Mouse (Mus musculus): ENCODE measurements at regions not wholly inside any gene's neighbourhood (a gene's known extent, or its start where the extent isn't known, plus 50 kb on each side); places are given as distances from the start of the nearest gene placed in this dataset.

DNA sequence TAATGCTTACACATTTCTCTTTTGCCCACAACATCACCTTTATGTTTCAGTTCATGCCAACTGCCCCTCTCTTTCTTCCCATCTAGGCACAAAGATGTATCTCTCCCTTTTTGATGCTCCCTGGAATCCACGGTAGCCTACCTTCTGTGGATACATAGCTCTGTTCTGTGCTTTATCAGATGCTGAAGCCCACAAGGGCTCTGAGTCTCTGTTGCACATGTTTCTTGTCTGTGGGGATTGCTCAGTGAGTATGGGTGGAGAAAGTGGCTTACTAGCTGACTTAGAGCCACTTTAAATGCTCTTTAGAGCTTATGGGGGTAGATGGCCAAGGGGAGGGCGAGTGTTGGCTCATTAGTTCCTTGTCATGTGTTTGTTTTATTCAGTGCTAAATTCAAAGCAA is 289.9 kb upstream of the Fam92a start:
- Histone ChIP-seq H3K9ac (replicated peaks) (no peak overlapping the region), H3K36me3 (no peaks in the 10 kb centered on the region), H3K4me1 (replicated peaks) (peaks cover 7% of the 10 kb centered on the region; the same call in 1 of the 2 replicates), H3K9me3 (no peaks in the 10 kb centered on the region), H3K27ac (no peak overlapping the region), H3K4me3 (replicated peaks) (no peak overlapping the region), H3K27me3 (no peaks in the 10 kb centered on the region), H3K4me2 (replicated peaks) (no peak overlapping the region)
- no peak for ATAC-seq
- WGBS: 83% methylated on average over 2 of the region's 2 CpGs

DNA sequence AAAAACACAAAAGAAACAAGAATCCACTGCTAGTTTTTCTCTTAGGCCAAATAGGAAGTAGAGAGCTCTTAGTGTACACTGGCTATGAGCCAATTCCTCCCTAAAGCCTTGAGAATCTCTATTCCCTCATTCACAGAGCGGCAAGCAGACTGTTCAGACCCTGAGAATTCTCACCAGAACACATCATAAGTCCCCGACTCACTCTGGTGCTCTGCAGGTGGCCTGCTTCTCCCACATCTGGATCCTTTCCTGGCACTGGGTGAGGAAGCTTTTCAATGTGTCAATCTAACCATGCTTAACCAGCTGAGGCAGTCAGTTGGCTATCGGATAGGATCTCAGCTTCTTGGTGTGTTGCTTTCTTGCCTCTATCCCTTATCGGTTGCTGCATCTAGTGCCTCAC is 289.4 kb upstream of the Fam92a start:
- no peaks in the 10 kb centered on the region for H3K36me3 ChIP-seq
- H3K27ac ChIP-seq: no peak overlapping the region
- no peak for ATAC-seq
- H3K9me3 ChIP-seq: no peaks in the 10 kb centered on the region
- WGBS: 70% methylated on average over 4 of the region's 4 CpGs
- H3K27me3 ChIP-seq: no peaks in the 10 kb centered on the region
- peaks cover 7% of the 10 kb centered on the region; the same call in 1 of the 2 replicates for H3K4me1 ChIP-seq (replicated peaks)
- no peak overlapping the region for H3K4me3 ChIP-seq (replicated peaks)
- H3K4me2 ChIP-seq (replicated peaks): no peak overlapping the region
- no peak overlapping the region for H3K9ac ChIP-seq (replicated peaks)

DNA sequence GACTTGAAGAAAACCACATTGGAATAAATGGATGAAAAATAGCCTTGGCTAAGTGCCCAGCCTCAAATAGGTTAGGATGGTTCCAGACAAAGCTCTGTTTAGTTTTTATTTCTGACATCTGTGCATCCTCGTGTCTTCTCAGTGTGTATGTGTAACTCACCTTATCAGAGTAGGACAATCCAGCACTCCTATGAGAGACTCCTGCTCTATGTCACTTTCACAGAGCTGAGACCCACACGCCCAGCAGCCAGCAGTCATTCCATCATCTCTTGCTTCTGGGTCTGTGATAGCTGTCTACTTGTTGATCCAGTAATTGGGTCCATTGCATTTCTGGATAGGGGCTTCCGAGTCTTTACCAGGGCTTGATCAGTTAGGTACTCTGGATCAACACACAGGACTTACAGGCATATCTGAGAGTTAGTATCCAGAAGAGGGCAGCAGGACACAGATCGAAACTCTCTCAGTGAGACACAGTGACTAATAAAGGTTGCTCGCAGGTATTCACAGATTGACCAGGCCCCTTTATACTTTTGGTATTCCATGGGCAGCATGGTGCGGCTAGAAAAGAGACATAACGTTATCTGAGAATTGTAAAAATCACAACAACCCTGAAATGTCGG is 286.3 kb upstream of the Fam92a start:
- no peaks in the 10 kb centered on the region for H3K36me3 ChIP-seq
- 81% methylated on average over 8 of the region's 8 CpGs for WGBS
- no peak overlapping the region for H3K27ac ChIP-seq
- H3K9me3 ChIP-seq: no peaks in the 10 kb centered on the region
- H3K9ac ChIP-seq (replicated peaks): no peak overlapping the region
- no peak for ATAC-seq
- peaks cover 7% of the 10 kb centered on the region; the same call in 1 of the 2 replicates for H3K4me1 ChIP-seq (replicated peaks)
- H3K27me3 ChIP-seq: no peaks in the 10 kb centered on the region
- no peak overlapping the region for H3K4me3 ChIP-seq (replicated peaks)
- H3K4me2 ChIP-seq (replicated peaks): no peak overlapping the region

DNA sequence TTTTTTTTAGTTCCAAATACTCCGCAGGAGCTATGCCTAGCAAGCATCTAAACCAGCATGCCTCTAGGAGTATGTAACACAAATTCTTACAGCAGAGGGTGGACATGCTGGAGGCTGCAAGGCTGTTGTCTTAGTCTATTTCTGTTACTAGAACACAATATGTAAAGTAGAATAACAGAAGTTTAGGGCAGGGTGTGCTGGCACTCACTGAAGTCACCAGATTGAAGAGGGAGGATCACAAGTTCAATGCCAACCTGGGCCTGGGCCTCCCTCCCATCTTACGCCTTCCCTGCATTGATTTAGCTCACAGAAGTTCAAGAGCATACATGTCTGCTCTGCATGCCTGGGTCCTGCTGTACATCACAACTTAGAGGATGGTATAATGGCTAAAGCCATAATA is 280.3 kb upstream of the Fam92a start:
- WGBS: 96% methylated on average over 2 of the region's 2 CpGs
- ATAC-seq: no peak
- no peaks in the 10 kb centered on the region for H3K4me1 ChIP-seq (replicated peaks)
- H3K4me2 ChIP-seq (replicated peaks): no peak overlapping the region
- no peaks in the 10 kb centered on the region for H3K36me3 ChIP-seq
- H3K27me3 ChIP-seq: no peaks in the 10 kb centered on the region
- H3K27ac ChIP-seq: no peak overlapping the region
- H3K4me3 ChIP-seq (replicated peaks): no peak overlapping the region
- H3K9ac ChIP-seq (replicated peaks): no peak overlapping the region
- no peaks in the 10 kb centered on the region for H3K9me3 ChIP-seq

DNA sequence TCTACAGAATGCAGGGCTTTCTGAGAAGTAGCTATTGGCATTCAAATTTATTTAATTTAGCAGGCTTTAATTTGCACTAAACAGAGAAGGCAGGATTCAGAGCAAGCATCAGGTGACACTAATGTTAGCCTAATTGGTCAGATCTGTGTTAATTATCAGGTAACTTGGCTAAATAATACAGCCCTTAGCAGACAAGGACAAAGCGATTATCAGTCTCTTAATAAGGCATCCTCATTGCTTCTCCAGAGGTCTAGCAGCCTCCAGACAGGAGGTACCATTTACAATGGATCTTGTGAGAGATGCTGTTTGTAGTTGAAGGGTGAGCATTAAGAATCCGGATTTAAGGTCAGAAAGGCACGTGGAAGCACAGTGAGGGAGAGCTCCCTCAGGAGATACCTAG is 253.7 kb upstream of the Fam92a start:
- H3K27me3 ChIP-seq: no peaks in the 10 kb centered on the region
- no peaks in the 10 kb centered on the region for H3K36me3 ChIP-seq
- no peak overlapping the region for H3K9ac ChIP-seq (replicated peaks)
- H3K4me3 ChIP-seq (replicated peaks): no peak overlapping the region
- 36% methylated on average over 3 of the region's 3 CpGs for WGBS
- H3K27ac ChIP-seq: no peak overlapping the region
- H3K4me1 ChIP-seq (replicated peaks): 0 out of 2 replicates have a peak, but pooled peaks cover 9% of the 10 kb centered on the region
- no peak overlapping the region for H3K4me2 ChIP-seq (replicated peaks)
- no peak for ATAC-seq
- no peaks in the 10 kb centered on the region for H3K9me3 ChIP-seq

DNA sequence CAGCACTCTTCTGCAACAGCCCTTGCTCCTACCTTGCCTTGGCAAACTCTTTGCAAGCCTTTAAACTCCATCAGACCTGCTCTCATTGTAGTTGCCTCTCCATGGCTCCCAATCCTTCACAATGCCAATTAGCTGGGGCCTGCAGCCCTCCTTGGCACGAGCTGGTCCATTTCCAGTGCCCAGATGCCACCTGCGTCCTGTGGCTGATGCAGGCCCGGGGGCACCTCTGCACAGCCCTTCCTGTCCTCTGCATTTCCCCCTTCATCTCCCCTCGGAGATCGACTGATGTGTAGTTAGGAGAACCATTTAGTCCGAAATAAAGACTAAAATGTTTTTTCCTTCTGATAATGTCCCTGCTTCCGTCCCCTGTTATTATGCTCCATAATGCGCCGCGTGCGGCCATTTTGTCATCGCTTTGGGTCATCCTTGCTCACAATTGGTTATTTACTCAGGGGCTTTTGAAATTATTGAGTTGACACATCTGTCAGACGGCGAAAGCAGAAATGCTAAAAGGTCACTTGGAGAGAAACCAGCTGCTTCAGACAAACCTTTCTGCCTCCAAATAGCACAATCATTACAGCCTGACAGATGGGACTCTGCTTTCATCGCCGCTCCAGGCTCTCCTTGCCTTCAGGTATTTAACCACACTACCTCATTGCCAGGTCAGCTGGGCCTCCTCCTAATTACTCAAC is 250.0 kb upstream of the Fam92a start:
- Histone ChIP-seq H3K4me1 (replicated peaks) (0 out of 2 replicates have a peak, but pooled peaks cover 9% of the 10 kb centered on the region), H3K27me3 (no peaks in the 10 kb centered on the region), H3K9me3 (no peaks in the 10 kb centered on the region), H3K36me3 (no peaks in the 10 kb centered on the region), H3K9ac (replicated peaks) (no peak overlapping the region), H3K27ac (peak overlapping the region; percentile 62), H3K4me2 (replicated peaks) (0 out of 2 replicates have a peak overlapping the region, but pooled peaks have one; percentile 5), H3K4me3 (replicated peaks) (no peak overlapping the region)
- ATAC-seq: peak; percentile 68
- 62% methylated on average over 16 of the region's 16 CpGs for WGBS

DNA sequence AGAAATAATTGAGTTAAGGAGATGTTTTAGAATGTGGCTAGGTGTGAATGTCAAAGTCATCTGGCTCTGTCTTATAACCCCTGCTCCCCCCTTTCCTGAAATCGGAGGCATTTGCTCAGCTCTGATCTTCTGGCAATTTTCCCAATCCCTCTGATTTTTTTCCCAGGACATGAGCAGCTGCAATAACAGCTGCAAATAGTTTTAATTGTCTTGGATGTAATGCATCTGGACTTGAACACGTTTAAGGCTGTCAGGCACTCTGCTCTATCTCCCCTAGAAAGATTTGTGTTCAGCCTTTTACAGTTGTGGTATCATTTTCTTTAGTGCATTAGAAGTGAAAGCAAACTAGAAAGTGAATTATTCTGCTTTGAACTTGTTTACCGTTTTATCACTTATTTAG is 246.3 kb upstream of the Fam92a start:
- Histone ChIP-seq H3K36me3 (no peaks in the 10 kb centered on the region), H3K4me1 (replicated peaks) (0 out of 2 replicates have a peak, but pooled peaks cover 5% of the 10 kb centered on the region), H3K9me3 (no peaks in the 10 kb centered on the region), H3K9ac (replicated peaks) (no peak overlapping the region), H3K4me2 (replicated peaks) (no peak overlapping the region), H3K4me3 (replicated peaks) (no peak overlapping the region), H3K27me3 (no peaks in the 10 kb centered on the region), H3K27ac (no peak overlapping the region)
- WGBS: 53% methylated on average over 3 of the region's 3 CpGs
- no peak for ATAC-seq

DNA sequence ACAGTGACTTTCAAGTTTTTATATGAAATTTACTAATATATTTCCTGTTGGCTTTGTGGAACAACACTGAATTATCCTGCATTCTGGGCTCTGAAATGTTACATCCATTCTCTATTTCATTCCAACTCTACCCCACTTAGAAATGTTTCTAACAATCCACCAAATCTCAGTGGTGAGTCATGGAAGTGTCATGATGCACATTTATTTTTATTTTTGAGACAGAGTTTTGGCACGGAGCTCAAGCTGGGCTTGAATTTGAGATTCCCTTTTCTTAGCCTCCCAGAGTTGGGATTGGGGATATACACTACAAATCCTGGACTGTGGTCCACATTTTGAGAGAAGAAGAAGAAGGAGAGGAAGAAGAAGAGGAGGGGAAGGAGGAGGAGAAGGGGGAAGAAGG is 223.5 kb upstream of the Fam92a start:
- Histone ChIP-seq H3K4me1 (replicated peaks) (no peaks in the 10 kb centered on the region), H3K27ac (no peak overlapping the region), H3K27me3 (no peaks in the 10 kb centered on the region), H3K9me3 (no peaks in the 10 kb centered on the region), H3K4me2 (replicated peaks) (no peak overlapping the region), H3K9ac (replicated peaks) (no peak overlapping the region), H3K4me3 (replicated peaks) (no peak overlapping the region), H3K36me3 (no peaks in the 10 kb centered on the region)
- 81% methylated on average over 1 of the region's 1 CpGs for WGBS
- ATAC-seq: no peak

DNA sequence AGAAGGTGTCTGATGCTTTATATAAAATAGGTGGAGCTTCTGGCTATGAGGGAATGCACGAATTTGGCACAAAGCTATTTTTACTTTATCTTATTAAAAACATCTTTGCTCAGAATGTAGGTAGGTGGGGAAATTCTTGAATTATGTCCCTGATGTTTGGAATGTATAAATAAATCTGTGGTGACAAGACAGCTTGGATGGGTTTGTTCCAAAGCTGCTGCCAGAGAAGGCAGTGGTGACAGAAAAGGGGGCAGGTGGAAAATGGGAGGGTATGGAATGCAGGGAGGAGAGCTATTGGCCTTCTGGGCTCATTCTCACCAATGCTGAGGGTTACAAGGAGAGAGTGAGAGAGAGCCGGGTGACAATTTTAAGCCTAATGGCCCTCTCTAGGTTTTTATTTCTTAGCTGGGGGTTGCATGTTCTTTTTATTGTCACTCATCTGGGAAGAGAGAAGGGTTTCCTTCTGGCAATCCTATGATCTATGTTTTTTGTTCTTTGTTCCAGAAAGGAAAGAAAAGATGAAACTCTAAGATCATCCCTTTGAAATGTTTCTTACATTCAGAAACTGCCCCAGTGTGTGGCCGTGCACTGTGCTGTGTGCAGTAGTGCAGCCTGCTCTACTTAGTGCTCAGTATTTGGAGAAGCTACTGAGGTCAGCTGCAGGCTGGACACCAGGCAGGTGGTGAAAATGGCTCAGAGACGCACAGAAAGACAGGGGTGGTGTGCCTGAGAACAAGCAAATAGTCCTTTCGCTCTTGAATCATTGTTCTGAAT is 205.2 kb upstream of the Fam92a start:
- 77% methylated on average over 5 of the region's 5 CpGs for WGBS
- no peak overlapping the region for H3K4me2 ChIP-seq (replicated peaks)
- H3K9me3 ChIP-seq: no peaks in the 10 kb centered on the region
- no peak overlapping the region for H3K27ac ChIP-seq
- H3K27me3 ChIP-seq: no peaks in the 10 kb centered on the region
- H3K4me1 ChIP-seq (replicated peaks): no peaks in the 10 kb centered on the region
- no peaks in the 10 kb centered on the region for H3K36me3 ChIP-seq
- H3K4me3 ChIP-seq (replicated peaks): no peak overlapping the region
- no peak for ATAC-seq
- H3K9ac ChIP-seq (replicated peaks): no peak overlapping the region

DNA sequence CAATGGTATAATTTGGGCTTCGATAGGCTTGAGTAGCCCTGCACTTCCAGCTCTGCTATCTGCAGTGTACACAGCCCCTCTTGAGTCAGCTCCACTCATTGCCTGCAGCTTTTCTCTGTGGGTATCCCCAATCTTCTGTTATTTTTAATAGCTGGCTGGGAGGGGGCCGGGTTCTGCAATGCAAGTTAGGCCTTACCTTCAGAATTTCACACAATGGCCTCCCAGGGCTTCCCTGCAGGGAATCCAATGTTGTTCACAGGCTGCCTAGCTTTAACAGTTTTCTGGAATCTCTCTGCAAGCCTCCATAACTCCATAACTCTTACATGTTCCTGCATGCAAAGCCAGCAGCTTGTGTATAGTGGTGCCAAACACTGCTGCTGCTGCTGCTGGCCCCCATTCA is 197.7 kb upstream of the Fam92a start:
- Histone ChIP-seq H3K4me3 (replicated peaks) (no peak overlapping the region), H3K36me3 (no peaks in the 10 kb centered on the region), H3K4me2 (replicated peaks) (no peak overlapping the region), H3K9me3 (no peaks in the 10 kb centered on the region), H3K27ac (no peak overlapping the region), H3K9ac (replicated peaks) (no peak overlapping the region), H3K4me1 (replicated peaks) (0 out of 2 replicates have a peak, but pooled peaks cover 7% of the 10 kb centered on the region), H3K27me3 (no peaks in the 10 kb centered on the region)
- WGBS: 20% methylated on average over 2 of the region's 2 CpGs
- ATAC-seq: no peak

DNA sequence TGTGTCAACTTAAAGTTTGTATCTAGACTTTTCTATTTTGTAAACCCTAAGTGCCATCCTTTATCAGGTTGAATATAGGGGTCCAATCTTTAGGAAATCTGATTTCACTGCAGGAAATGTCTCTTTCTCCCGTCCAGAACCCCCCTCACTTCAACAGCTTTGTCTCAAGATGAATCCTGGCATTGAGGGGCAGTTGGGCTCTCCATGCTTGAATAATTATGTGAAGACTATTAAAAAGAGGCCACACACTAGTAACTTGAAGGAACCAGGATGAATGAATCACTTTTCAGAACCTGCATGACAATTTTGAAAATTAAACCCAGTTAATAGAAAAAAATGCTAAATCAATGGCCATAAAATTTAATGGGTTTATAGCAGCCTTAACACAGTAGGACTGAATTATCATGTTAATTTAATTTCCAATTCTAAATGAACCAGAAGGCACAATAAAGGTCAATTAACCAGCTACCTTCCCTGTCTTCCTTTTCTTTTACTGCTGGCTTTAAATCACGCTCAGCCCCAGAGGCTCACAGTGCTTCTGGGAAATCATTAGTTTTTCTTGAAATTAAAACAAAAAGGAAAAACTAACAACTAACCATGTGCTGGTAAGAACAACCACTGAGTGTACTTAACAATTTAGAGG is 185.3 kb upstream of the Fam92a start:
- Histone ChIP-seq H3K4me2 (replicated peaks) (no peak overlapping the region), H3K27ac (no peak overlapping the region), H3K36me3 (no peaks in the 10 kb centered on the region), H3K4me1 (replicated peaks) (no peaks in the 10 kb centered on the region), H3K9me3 (no peaks in the 10 kb centered on the region), H3K27me3 (no peaks in the 10 kb centered on the region), H3K4me3 (replicated peaks) (no peak overlapping the region), H3K9ac (replicated peaks) (no peak overlapping the region)
- ATAC-seq: no peak
- 14% methylated on average over 2 of the region's 2 CpGs for WGBS

DNA sequence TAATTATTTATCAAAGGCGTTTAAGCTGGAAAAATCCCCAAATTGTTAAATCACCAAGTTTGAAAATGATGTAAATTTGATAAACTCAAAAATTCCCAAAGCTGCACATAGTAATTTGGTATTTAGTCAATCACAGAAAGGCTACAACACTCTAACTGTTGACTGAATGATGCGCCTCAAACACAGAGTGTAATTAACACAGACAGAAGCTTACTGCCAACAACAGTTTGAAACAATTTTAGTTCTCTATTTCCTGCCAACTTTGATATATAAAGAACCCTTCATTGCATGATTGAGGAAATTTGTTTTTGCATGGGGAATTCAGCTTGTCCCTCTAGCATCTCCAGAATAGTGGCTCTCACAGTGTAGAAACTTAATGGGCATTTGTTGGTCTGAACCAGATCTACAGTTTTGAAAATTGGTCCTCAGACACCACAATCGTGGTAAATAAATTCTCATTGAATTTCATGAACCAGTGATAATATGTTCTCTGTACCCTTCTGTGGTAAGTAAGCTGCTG is 181.6 kb upstream of the Fam92a start:
- Histone ChIP-seq H3K27me3 (no peaks in the 10 kb centered on the region), H3K4me3 (replicated peaks) (no peak overlapping the region), H3K27ac (no peak overlapping the region), H3K9me3 (no peaks in the 10 kb centered on the region), H3K36me3 (no peaks in the 10 kb centered on the region), H3K9ac (replicated peaks) (no peak overlapping the region), H3K4me1 (replicated peaks) (no peaks in the 10 kb centered on the region), H3K4me2 (replicated peaks) (no peak overlapping the region)
- no peak for ATAC-seq
- 79% methylated on average over 3 of the region's 3 CpGs for whole genome bisulfite sequencing

Data from midbrain, embryonic 13.5 days (tissue).